10 mouse cellular contexts compared by ENCODE assay signal in the genomic region with DNA sequence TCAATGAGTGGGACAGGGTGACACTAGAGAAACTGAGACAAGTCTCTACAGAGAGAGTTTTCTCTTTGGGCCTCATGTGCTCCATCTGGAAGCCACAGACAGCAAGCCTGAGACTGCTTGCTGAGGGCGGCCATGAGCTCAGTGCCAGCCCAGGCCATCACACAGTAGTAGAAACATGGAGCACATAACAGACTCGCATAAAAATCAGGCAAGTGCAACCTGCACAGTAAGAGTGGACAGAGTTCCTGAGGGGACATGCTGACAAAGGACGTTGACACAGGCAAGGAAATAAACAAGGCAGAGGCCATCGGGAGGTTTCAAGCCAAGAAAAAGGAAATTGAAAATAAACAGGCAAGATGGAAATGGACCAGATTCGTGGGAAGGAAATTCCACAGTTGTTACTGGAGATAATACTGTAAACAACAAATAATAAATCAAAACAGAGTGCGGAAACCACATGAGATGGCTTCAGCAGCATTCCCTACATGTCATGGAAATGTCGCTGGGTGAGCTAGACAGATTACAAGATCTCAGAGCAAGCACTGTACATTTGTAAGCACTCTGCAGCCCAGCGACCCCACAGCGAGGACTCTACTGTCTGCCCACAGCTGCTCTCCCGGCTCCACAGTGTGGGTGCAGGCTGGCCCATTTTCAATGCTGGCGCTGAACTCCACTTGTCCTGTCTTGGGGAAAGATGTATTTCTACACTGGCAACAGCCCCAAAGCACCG.
DNase-seq lines count a peak whose midpoint lies in the region; TF ChIP-seq lines count a peak whose summit lies in the region.
"Had no signal": no experiment of that assay in that cellular context is flagged by ENCODE, and none has a peak within 500 bp of the region (broad histone marks: within the 10 kb centered on the region; RNA-seq: fewer than 3 reads in every experiment).

No protein-coding gene starts in this region.

- TF ChIP-seq CTCF in lung, adult 2 months (IDR thresholded peaks at IDR 0.05; ENCODE audit: insufficient read depth, low read length): no peak

- WGBS in lung, adult 2 months: 39% methylated on average over 12 of the region's 12 CpGs

- no peak overlapping the region for H3K4me3 ChIP-seq in lung, adult 2 months (replicated peaks; ENCODE audit: extremely low read depth, low read depth, low read length)
- H3K4me3 ChIP-seq: left cerebral cortex, adult 2 months; midbrain, embryonic 10.5 days had no signal

- DNase-seq in gastrocnemius, adult 18-20 months (ENCODE audit: low spot score): peak; percentile 12
- no peak for DNase-seq in gastrocnemius, adult 8-10 months (ENCODE audit: low spot score in 2 of 2)
- DNase-seq in urinary bladder, postnatal 14 days (ENCODE audit: low spot score): peak; percentile 16
- DNase-seq in urinary bladder, adult 2 months (ENCODE audit: low spot score): no peak
- peak; percentile 14 for DNase-seq in lung, adult 2 months
- DNase-seq in thymus, postnatal 0 days (ENCODE audit: low spot score): no peak
- no peak for DNase-seq in layer of hippocampus, postnatal 10 days (ENCODE audit: low spot score in 2 of 2)
- no peak for DNase-seq in adrenal gland, postnatal 4 days (ENCODE audit: low spot score in 2 of 2)

- H3K4me1 ChIP-seq in lung, adult 2 months (ENCODE audit: control insufficient read depth, insufficient read depth, low read length): peaks cover 17% of the 10 kb centered on the region

- no peak for TF ChIP-seq POLR2A in lung, adult 2 months (IDR thresholded peaks at IDR 0.05; ENCODE audit: borderline replicate concordance, extremely low read depth, low read depth, low read length)

Comparison
In these comparisons a context has a peak if more than half of its experiments do, and no peak if none do; other contexts are left out.
1. DNase-seq: peak in gastrocnemius, adult 18-20 months (single experiment), urinary bladder, postnatal 14 days (single experiment) and lung, adult 2 months (single experiment); none in gastrocnemius, adult 8-10 months (0 of 2), urinary bladder, adult 2 months (single experiment), thymus, postnatal 0 days (single experiment), layer of hippocampus, postnatal 10 days (0 of 2) and adrenal gland, postnatal 4 days (0 of 2).